Mouse (Mus musculus) brain, adult 10 weeks (tissue): ENCODE measurements around the gene BC029722. TPM values are rescaled to one million over a fixed set of nuclear protein-coding genes. Genes with fewer than 3 reads are reported as not detected.

Experiments used
- polyA plus RNA-seq: library from polyadenylated mRNA; stranded (reverse); fragments of 350-450 nt; fragmentation: Illumina TruSeq; extraction: RNeasy Lipid Tissue Mini Kit (QIAGEN cat#74804); gene quantifications from one replicate; pipeline ENCODE4 v1.2.3, GENCODE M21; 2015; ENCODE audit warnings: low read depth, low replicate concordance

The BC029722 gene
- polyA plus RNA-seq = 90.4 TPM

GRCm38 (mm10) chr2:155819392-155819448, at the start of gene BC029722:
BC029722 (minus strand) TSS chr2:155819426.

GRCm38 (mm10) chr2:155834732-155835131, 15.5 kb upstream of the BC029722 start, which contains the start of gene Fam83c:
Fam83c (minus strand) TSS chr2:155834854.

GRCm38 (mm10) chr2:155826630-155827424, 7.6 kb upstream of the BC029722 start, which contains the start of gene Eif6:
Eif6 (minus strand) TSS chr2:155826925.

GRCm38 (mm10) chr2:155774927-155775684, 44.1 kb downstream of the BC029722 start, which contains the start of gene Mmp24:
Mmp24 (plus strand) TSS chr2:155775342.

Other genes with a start within 250 kb of the BC029722 start
- gene Gss, start 226.6 kb downstream of the BC029722 start, polyA plus RNA-seq = 19.7 TPM
- 5.1 TPM for gene Myh7b, start 208.2 kb downstream of the BC029722 start, polyA plus RNA-seq
- 127 TPM for gene Trpc4ap, start 127.0 kb downstream of the BC029722 start, polyA plus RNA-seq
- 23.4 TPM for gene Edem2, start 90.0 kb downstream of the BC029722 start, polyA plus RNA-seq
- gene Gm17581, start 83.6 kb downstream of the BC029722 start, polyA plus RNA-seq = not detected
- 0.74 TPM for gene Procr, start 68.3 kb downstream of the BC029722 start, polyA plus RNA-seq
- 22.9 TPM for gene Mmp24, start 44.1 kb downstream of the BC029722 start, polyA plus RNA-seq
- 61.9 TPM for gene Eif6, start 7.5 kb upstream of the BC029722 start, polyA plus RNA-seq
- gene Fam83c, start 15.4 kb upstream of the BC029722 start, polyA plus RNA-seq = not detected
- 119 TPM for gene Uqcc1, start 110.9 kb upstream of the BC029722 start, polyA plus RNA-seq
- not detected for gene Gm15557, start 121.3 kb upstream of the BC029722 start, polyA plus RNA-seq
- gene Gdf5, start 125.9 kb upstream of the BC029722 start, polyA plus RNA-seq = 0.31 TPM
- gene Cep250, start 137.0 kb upstream of the BC029722 start, polyA plus RNA-seq = 11.4 TPM
- gene 6430550D23Rik, start 188.6 kb upstream of the BC029722 start, polyA plus RNA-seq = 2.2 TPM
- gene Ergic3, start 188.6 kb upstream of the BC029722 start, polyA plus RNA-seq = 256 TPM
- not detected for gene Fer1l4, start 233.5 kb upstream of the BC029722 start, polyA plus RNA-seq
- gene Spag4, start 245.7 kb upstream of the BC029722 start, polyA plus RNA-seq = 4.4 TPM